Mouse (Mus musculus) cerebellum, adult 18-20 months (tissue): ENCODE results near the gene Olfr1128.
"Not testable (repeated sequence)": the region's sequence is repeated elsewhere in the genome, so short reads cannot be mapped to it uniquely, and the experiment has no call there.

Experiments used
- DNase-seq, 2 experiments: peaks; one replicate each; pipeline ENCODE4 v3.0.0; 2021

Olfr1128 gene

GRCm38 (mm10) chr2:87545442-87545841 lies at the start of gene Olfr1128:
Olfr1128 (minus strand) TSS chr2:87545542.
- DNase-seq, result no peak

- not testable (repeated sequence) for DNase-seq
These were observed 28.3 kb upstream of the Olfr1128 start, which contains the start of gene Olfr1129 for GRCm38 (mm10) chr2:87573602-87574001. Olfr1129 (plus strand) TSS chr2:87573902.

- DNase-seq, result no peak
These were observed 10.5 kb downstream of the Olfr1128 start for GRCm38 (mm10) chr2:87534826-87535225.

DNA sequence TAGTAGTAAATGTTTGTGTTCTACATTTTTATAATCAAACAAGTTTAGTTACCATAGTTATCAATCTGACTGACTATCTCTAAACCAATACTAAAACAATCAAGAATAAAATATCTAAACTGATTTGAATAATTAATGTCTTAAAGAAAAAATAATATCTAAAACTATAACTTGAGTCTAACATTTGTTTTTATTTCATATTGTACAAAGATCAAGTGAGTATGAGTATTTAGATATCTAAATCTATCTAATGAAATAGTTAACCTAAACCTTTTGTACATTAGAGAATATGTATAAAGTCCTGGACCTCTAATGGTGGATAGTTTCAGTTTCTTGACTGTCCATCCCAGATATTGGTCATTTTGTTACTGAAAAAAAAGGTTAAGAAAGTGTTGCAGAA lies 13.8 kb downstream of the Olfr1128 start, which contains the start of gene Olfr153:
Olfr153 (plus strand) TSS at position 301 of the 400 bp plus-strand sequence.
- DNase-seq, result no peak

DNA sequence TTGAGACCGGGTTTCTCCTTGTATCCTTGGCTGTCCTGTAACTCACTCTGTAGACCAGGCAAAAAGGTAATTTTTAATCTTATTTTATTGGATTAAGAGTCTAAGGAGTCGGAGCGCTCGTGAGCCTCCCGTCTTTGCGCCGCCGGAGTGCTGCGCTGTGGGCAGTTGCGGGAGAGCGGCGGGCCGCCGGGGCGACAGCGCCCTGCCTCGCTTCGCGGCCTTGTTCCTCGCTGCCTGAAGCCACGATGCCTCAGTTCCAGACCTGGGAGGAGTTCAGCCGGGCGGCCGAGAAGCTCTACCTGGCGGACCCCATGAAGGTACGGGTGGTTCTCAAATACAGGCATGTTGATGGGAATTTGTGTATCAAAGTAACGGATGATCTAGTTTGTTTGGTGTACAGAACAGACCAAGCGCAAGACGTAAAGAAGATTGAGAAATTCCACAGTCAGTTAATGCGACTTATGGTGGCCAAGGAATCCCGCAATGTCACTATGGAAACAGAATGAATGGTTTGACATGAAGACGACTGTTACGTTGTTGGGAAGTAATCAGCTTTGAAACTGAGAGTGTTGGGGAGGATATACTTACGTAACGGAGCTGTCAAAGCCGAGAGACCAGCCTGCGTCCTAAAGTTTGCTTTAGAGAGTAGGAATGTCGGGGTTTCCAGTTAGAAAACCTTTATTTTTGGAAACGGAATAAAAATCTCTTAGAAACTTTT lies 19.3 kb downstream of the Olfr1128 start:
- peak in 1 of 2 experiments; percentile 4 for DNase-seq

DNA sequence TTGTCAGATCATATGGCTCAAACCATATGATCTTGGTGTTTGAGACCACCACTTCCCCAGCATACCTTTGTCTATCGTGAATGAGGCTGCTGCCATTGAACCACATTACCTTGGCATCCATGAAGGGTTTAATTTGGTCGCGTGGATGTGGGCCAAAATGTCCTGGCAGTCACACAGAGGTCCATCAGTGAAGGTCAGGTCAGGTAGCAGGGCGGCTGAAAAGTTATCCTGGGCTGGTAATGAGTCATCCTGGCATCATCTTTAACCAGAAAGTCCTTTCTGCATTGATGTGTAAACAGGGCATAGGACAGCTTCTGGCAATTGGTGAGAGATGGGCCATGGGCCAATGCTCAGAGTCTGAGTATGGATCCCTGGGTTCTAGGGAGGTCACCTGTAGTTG lies 24.7 kb downstream of the Olfr1128 start:
- no peak for DNase-seq

- no peak for DNase-seq
These were observed 28.8 kb downstream of the Olfr1128 start for GRCm38 (mm10) chr2:87516581-87516980.

DNA sequence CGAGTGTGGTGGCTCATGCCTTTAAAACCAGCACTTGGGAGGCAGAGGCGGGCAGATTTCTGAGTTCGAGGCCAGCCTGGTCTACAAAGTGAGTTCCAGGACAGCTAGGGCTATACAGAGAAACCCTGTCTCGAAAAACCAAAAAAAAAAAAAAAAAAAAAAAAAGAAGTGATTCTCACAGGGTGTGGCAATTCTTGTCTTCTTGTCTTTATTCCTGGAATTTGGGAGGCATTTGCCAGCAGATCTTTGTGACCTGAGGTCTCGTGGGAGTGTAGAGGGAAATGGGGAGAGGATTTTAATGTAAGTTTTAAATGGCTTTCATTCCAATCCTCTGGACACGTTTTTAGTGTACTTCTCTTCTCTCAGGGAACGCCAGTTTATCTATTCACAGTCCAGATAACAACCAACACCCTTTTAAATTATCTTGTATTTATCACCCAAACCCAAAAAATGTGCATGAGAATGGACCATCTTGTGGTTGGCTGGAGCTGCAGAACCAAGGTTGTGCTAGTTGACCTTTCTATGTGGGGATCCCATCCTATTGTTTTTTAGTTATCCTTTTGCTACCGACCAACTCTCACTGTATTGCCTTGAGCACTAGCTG lies 29.8 kb downstream of the Olfr1128 start:
- DNase-seq, result no peak

- no peak for DNase-seq
These were observed 30.3 kb downstream of the Olfr1128 start for GRCm38 (mm10) chr2:87515046-87515445.

DNA sequence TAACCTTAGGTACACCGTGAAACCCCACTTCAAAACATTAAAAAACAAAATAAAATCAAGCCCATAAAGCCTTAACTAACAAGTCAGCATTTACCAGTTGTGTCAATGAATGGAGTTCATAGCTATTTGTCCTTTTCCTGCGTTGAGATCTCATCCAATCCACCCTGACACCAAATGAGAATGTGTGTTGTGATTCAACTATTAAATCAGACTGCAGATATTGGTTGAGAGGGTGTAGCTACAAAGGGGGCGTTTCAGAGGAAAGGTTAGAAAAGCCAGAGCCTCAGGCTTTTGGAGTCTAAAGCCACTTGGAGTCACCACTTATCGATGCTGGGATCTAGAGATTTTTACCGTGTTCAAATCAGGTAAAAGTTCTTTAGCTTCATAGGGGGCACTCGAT lies 39.1 kb downstream of the Olfr1128 start, which contains the start of gene Pramel6:
Pramel6 (plus strand) TSS at position 301 of the 400 bp plus-strand sequence.
- DNase-seq, result no peak

DNA sequence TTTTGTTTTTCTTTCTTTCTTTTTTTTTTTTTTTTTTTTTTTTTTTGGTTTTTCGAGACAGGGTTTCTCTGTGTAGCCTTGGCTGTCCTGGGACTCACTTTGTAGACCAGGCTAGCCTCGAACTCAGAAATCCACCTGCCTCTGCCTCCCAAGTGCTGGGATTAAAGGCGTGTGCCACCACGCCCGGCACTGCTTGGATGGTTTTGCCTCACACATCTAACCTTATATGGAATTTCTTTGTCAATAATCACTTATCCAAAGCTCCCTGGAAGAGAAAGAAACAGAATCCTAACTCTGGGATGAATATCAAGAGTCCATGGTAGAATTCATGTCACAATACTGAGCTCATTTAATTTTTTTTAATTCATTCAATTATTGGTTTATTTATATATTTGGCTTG lies 48.3 kb downstream of the Olfr1128 start, which contains the start of gene Pramel7:
Pramel7 (minus strand) TSS at position 101 of the 400 bp plus-strand sequence.
- DNase-seq, result not testable (repeated sequence)
